Mouse (Mus musculus) MEL (cell line): ENCODE measurements at regions not wholly inside any gene's neighbourhood (a gene's known extent, or its start where the extent isn't known, plus 50 kb on each side); places are given as distances from the start of the nearest gene placed in this dataset.

Experiments
- DNase-seq: peaks from one replicate; pipeline ENCODE4 v3.0.0; 2011; ENCODE audit warnings: low read depth, low spot score
- H3K27ac ChIP-seq: 2 replicates; pipeline ENCODE4 v1.5.1; 2012; ENCODE audit warnings: low read depth, mild to moderate bottlenecking, control low read depth, low read length, moderate library complexity; ENCODE audit not compliant: control insufficient read depth
- H3K27me3 ChIP-seq, 2 experiments: fragments of 150-350 bp in 1 of 2; sonication (generic) in 1 of 2; 2 replicates each; pipeline ENCODE4 v1.6.1; 2012; ENCODE audit warnings: low read length in 2 of 2, mild to moderate bottlenecking in 2 of 2, improper control_type of control experiment in 1 of 2, moderate library complexity in 1 of 2; ENCODE audit not compliant: insufficient read depth in 2 of 2, control insufficient read depth in 1 of 2
- H3K36me3 ChIP-seq, 2 experiments: 2 replicates each; pipeline ENCODE4 v1.6.1; 2012 to 2014; ENCODE audit warnings: low read length in 2 of 2, improper control_type of control experiment in 1 of 2, inconsistent platforms in 1 of 2, mild to moderate bottlenecking in 1 of 2; ENCODE audit not compliant: insufficient read depth in 2 of 2, control insufficient read depth in 1 of 2
- H3K4me1 ChIP-seq, 2 experiments: fragments of 150-350 bp in 1 of 2; sonication (generic) in 1 of 2; 2 replicates each; pipeline ENCODE4 v1.6.1; 2012; ENCODE audit warnings: low read length in 2 of 2, improper control_type of control experiment in 1 of 2, mild to moderate bottlenecking in 1 of 2; ENCODE audit not compliant: insufficient read depth in 2 of 2, control insufficient read depth in 1 of 2
- H3K4me3 ChIP-seq, 2 experiments: fragments of 150-350 bp in 1 of 2; sonication (generic) in 1 of 2; 2 replicates each; pipeline ENCODE4 v1.5.1; 2012; ENCODE audit warnings: low read depth in 2 of 2, low read length in 2 of 2, mild to moderate bottlenecking in 2 of 2, moderate library complexity in 2 of 2, control low read depth in 1 of 2, improper control_type of control experiment in 1 of 2; ENCODE audit not compliant: control insufficient read depth in 1 of 2, insufficient read depth in 1 of 2
- H3K79me2 ChIP-seq: 2 replicates; pipeline ENCODE4 v1.6.1; 2012; ENCODE audit warnings: mild to moderate bottlenecking, low read length, moderate library complexity; ENCODE audit not compliant: control insufficient read depth, poor library complexity, insufficient read depth
- H3K9ac ChIP-seq: 2 replicates; pipeline ENCODE4 v1.6.1; 2012; ENCODE audit warnings: low read depth, mild to moderate bottlenecking, control low read depth, low read length, moderate library complexity; ENCODE audit not compliant: control insufficient read depth, poor library complexity, severe bottlenecking
- H3K9me3 ChIP-seq: fragments of 150-350 bp; sonication (generic); replicated peaks from 2 replicates; pipeline ENCODE4 v1.6.1; 2012; ENCODE audit warnings: mild to moderate bottlenecking, low read length, improper control_type of control experiment, moderate library complexity; ENCODE audit not compliant: insufficient read depth
- E2F4 ChIP-seq: IDR thresholded peaks from 2 replicates; pipeline ENCODE4 v1.6.1; 2011; ENCODE audit warnings: low read depth, low read length, improper control_type of control experiment, borderline replicate concordance
- ELF1 ChIP-seq: IDR thresholded peaks from 2 replicates; pipeline ENCODE4 v1.6.1; 2014; ENCODE audit warnings: low read depth, mild to moderate bottlenecking, inconsistent platforms, low read length, improper control_type of control experiment, moderate library complexity
- GATA1 ChIP-seq: IDR thresholded peaks from 2 replicates; pipeline ENCODE4 v1.6.1; 2011; ENCODE audit warnings: low read depth, low read length, improper control_type of control experiment
- JUND ChIP-seq: IDR thresholded peaks from 2 replicates; pipeline ENCODE4 v1.6.1; 2011; ENCODE audit warnings: low read depth, mild to moderate bottlenecking, improper control_type of control experiment, low read length
- MAFK ChIP-seq: IDR thresholded peaks from 2 replicates; pipeline ENCODE4 v1.6.1; 2011; ENCODE audit warnings: low read depth, mild to moderate bottlenecking, low read length, improper control_type of control experiment, borderline replicate concordance
- MAX ChIP-seq: IDR thresholded peaks from 2 replicates; pipeline ENCODE4 v1.6.1; 2011; ENCODE audit warnings: low read length, improper control_type of control experiment
- MEF2A ChIP-seq: IDR thresholded peaks from 2 replicates; pipeline ENCODE4 v1.6.1; 2014; ENCODE audit warnings: low read depth, mild to moderate bottlenecking, inconsistent platforms, low read length, improper control_type of control experiment; ENCODE audit not compliant: poor library complexity, insufficient replicate concordance, severe bottlenecking; ENCODE audit errors: extremely low read depth
- MYB ChIP-seq: IDR thresholded peaks from 2 replicates; pipeline ENCODE4 v1.6.1; 2011; ENCODE audit warnings: mild to moderate bottlenecking, low read depth, low read length, improper control_type of control experiment
- MYC ChIP-seq: IDR thresholded peaks from 2 replicates; pipeline ENCODE4 v1.6.1; 2011; ENCODE audit warnings: low read depth, mild to moderate bottlenecking, low read length, improper control_type of control experiment, moderate library complexity
- NRF1 ChIP-seq: IDR thresholded peaks from 2 replicates; pipeline ENCODE4 v1.6.1; 2014; ENCODE audit warnings: low read depth, mild to moderate bottlenecking, inconsistent platforms, low read length, improper control_type of control experiment, moderate library complexity; ENCODE audit not compliant: poor library complexity, insufficient read depth, severe bottlenecking
- POLR2A ChIP-seq, 2 experiments: IDR thresholded peaks; 2 replicates each; pipeline ENCODE4 v1.6.1; 2011 to 2012; ENCODE audit warnings: low read length in 2 of 2, mild to moderate bottlenecking in 2 of 2, control low read depth in 1 of 2, improper control_type of control experiment in 1 of 2, low read depth in 1 of 2, moderate library complexity in 1 of 2; ENCODE audit not compliant: control insufficient read depth in 1 of 2, insufficient read depth in 1 of 2, poor library complexity in 1 of 2
- POLR2AphosphoS5 ChIP-seq: IDR thresholded peaks from 2 replicates; pipeline ENCODE4 v1.6.1; 2012; ENCODE audit warnings: low read depth, borderline replicate concordance, mild to moderate bottlenecking, inconsistent platforms, low read length, moderate library complexity, mixed read lengths
- SMC3 ChIP-seq: IDR thresholded peaks from 2 replicates; pipeline ENCODE4 v1.6.1; 2011; ENCODE audit warnings: low read depth, low read length, improper control_type of control experiment
- TAL1 ChIP-seq: IDR thresholded peaks from 2 replicates; pipeline ENCODE4 v1.6.1; 2012; ENCODE audit warnings: mild to moderate bottlenecking, inconsistent platforms, low read length, moderate library complexity, mixed read lengths
- TBP ChIP-seq: IDR thresholded peaks from 2 replicates; pipeline ENCODE4 v1.8.0; 2011; ENCODE audit warnings: low read depth, low read length, improper control_type of control experiment
- TCF12 ChIP-seq: IDR thresholded peaks from 2 replicates; pipeline ENCODE4 v1.6.1; 2014; ENCODE audit warnings: low read depth, mild to moderate bottlenecking, inconsistent platforms, low read length, improper control_type of control experiment, moderate library complexity
- USF2 ChIP-seq, 2 experiments: IDR thresholded peaks; 2 replicates each; pipeline ENCODE4 v1.6.1; 2011 to 2012; ENCODE audit warnings: improper control_type of control experiment in 2 of 2, low read length in 2 of 2, borderline replicate concordance in 1 of 2, inconsistent platforms in 1 of 2, low read depth in 1 of 2, mild to moderate bottlenecking in 1 of 2; ENCODE audit not compliant: insufficient read depth in 1 of 2
- ZC3H11A ChIP-seq: IDR thresholded peaks from 2 replicates; pipeline ENCODE4 v1.6.1; 2012; ENCODE audit warnings: low read depth, mild to moderate bottlenecking, inconsistent platforms, low read length, improper control_type of control experiment
- ZMIZ1 ChIP-seq: IDR thresholded peaks from 2 replicates; pipeline ENCODE4 v1.6.1; 2012; ENCODE audit warnings: low read depth, mild to moderate bottlenecking, inconsistent platforms, low read length, improper control_type of control experiment, moderate library complexity
- ZNF384 ChIP-seq: IDR thresholded peaks from 2 replicates; pipeline ENCODE4 v1.6.1; 2012; ENCODE audit warnings: low read depth, mild to moderate bottlenecking, inconsistent platforms, low read length, improper control_type of control experiment

DNA sequence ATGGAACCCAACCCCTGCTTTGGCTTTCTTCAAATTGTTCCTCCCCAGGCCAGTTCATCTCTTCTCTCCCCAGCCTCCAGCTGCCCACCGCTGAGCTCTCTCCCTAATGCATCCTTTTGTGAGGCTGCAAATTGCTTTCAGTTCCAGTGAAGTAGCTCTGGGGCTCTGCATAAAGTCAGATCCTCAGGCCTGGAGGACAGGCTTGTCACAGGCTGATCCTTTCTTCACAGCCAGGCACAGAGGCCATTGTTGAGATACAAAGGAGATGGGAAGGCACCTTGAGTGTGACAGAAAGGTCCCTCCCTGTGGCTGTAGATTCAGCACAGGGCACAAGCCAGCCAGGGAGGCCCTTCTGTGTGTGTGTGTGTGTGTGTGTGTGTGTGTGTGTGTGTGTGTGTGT is 135.9 kb downstream of the Matn1 start:
- H3K27ac ChIP-seq = no peak overlapping the region
- no peaks in the 10 kb centered on the region for H3K27me3 ChIP-seq
- H3K36me3 ChIP-seq = no peaks in the 10 kb centered on the region
- no peak overlapping the region for H3K9ac ChIP-seq
- DNase-seq = no peak
- no peaks in the 10 kb centered on the region for H3K4me1 ChIP-seq
- H3K79me2 ChIP-seq = no peaks in the 10 kb centered on the region
- TF ChIP-seq MEF2A (no peak), MAX (no peak), POLR2A (IDR thresholded peaks at IDR 0.05; ENCODE audit: control insufficient read depth in 1 of 2, insufficient read depth in 1 of 2, low read depth in 1 of 2, low read length in 2 of 2, poor library complexity in 1 of 2) (no peak), USF2 (IDR thresholded peaks at IDR 0.05; ENCODE audit: borderline replicate concordance in 1 of 2, insufficient read depth in 1 of 2, low read depth in 1 of 2, low read length in 2 of 2) (no peak), JUND (no peak), SMC3 (no peak), ZNF384 (no peak), NRF1 (no peak), E2F4 (no peak), TCF12 (no peak), ELF1 (no peak), ZC3H11A (no peak), MYB (no peak)
- H3K4me3 ChIP-seq = no peak overlapping the region
- H3K9me3 ChIP-seq = no peaks in the 10 kb centered on the region

DNA sequence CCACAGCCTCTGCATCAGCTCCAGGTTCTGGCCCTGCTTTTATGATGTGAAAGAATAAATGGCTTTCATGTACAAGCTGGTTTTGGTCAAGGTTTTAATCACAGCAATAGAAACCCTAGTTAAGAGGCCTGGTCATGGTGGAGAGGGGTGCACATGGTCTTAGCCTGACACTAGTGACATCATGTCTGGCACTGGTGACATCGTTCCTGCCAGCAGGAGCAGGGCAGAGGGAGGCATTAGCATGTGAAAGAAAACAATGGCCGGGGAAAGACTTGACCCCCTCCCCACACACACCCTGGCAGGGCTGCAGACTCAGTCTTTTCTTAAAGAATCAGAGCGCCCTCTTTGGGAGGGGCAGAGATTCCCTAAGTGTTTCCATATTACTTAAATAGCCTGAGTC is 139.2 kb downstream of the Matn1 start:
- Histone ChIP-seq H3K79me2 (no peaks in the 10 kb centered on the region), H3K9ac (no peak overlapping the region), H3K9me3 (no peaks in the 10 kb centered on the region), H3K4me3 (no peak overlapping the region), H3K36me3 (no peaks in the 10 kb centered on the region), H3K4me1 (no peaks in the 10 kb centered on the region), H3K27me3 (no peaks in the 10 kb centered on the region), H3K27ac (no peak overlapping the region)
- TF ChIP-seq POLR2AphosphoS5 (no peak), GATA1 (no peak), TBP (no peak), MAFK (no peak), ZMIZ1 (no peak), MAX (no peak), MYC (no peak), POLR2A (IDR thresholded peaks at IDR 0.05; ENCODE audit: control insufficient read depth in 1 of 2, insufficient read depth in 1 of 2, low read depth in 1 of 2, low read length in 2 of 2, poor library complexity in 1 of 2) (no peak), TAL1 (no peak)
- no peak for DNase-seq
